Mouse (Mus musculus) brain, embryonic 14.5 days (tissue): ENCODE measurements at regions not wholly inside any gene's neighbourhood (a gene's known extent, or its start where the extent isn't known, plus 50 kb on each side); places are given as distances from the start of the nearest gene placed in this dataset.

Experiments
- CTCF ChIP-seq: fragments of 200-500 bp; IDR thresholded peaks from 2 replicates; pipeline ENCODE4 v1.5.1; 2012; ENCODE audit warnings: inconsistent platforms, mild to moderate bottlenecking, moderate library complexity, borderline replicate concordance; ENCODE audit not compliant: insufficient read depth, insufficient read length; ENCODE audit errors: extremely low read depth
- POLR2A ChIP-seq: fragments of 200-500 bp; IDR thresholded peaks from 2 replicates; pipeline ENCODE4 v1.6.1; 2012; ENCODE audit warnings: mild to moderate bottlenecking, inconsistent platforms, borderline replicate concordance; ENCODE audit not compliant: poor library complexity, insufficient read depth, insufficient read length, severe bottlenecking; ENCODE audit errors: extremely low read depth

GRCm38 (mm10) chr16:65162766-65163165, 57.1 kb upstream of the Htr1f start:
- TF ChIP-seq POLR2A (no peak), CTCF (no peak)
